Mouse (Mus musculus) ES-Bruce4 (cell line): ENCODE measurements around the gene Grcc10.

Experiments used
- CTCF ChIP-seq: IDR thresholded peaks from one replicate; pipeline ENCODE4 v1.8.1; 2011; ENCODE audit warnings: low read depth, low read length
- EP300 ChIP-seq: IDR thresholded peaks from 2 replicates; pipeline ENCODE4 v1.6.1; 2011; ENCODE audit warnings: low read depth, low read length; ENCODE audit not compliant: insufficient read depth
- POLR2A ChIP-seq: IDR thresholded peaks from one replicate; pipeline ENCODE4 v1.8.1; 2011; ENCODE audit warnings: low read length; ENCODE audit not compliant: insufficient read depth

DNA sequence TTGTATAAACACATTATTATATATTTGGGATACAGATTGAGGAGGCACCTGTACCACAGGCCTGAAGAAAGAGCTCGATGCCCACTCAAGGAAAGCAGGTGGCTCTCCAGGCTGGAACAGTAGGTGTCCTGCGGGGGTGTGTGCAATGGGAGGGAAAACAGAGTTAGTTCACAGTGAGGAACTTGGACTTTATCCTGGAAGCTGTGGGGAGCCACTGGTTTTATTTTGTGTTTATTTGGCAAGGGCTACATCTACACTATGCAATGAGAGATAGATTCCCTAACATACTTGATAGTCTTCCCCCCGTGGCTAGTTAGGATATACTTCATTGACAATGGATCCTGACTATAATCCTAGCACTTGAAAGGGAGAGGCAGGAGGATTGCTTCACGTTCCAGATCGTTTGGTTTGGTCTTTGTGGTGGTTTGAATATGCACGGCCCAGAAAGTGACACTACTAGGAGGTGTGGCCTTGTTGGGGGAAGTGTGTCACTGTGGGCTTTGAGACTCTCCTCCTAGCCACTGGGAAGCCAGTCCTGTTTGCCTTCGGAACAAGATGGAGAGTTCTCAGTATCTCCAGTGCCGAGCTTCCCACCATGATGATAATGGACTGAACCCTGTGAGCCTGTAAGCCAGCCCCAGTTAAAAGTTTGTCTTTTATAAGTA is 45.7 kb upstream of the Grcc10 start:
- TF ChIP-seq CTCF (no peak), POLR2A (no peak), EP300 (no peak)
